Mouse (Mus musculus): Measurements from ENCODE around the gene Trmt10a. TPM values are rescaled to one million over a fixed set of nuclear protein-coding genes. Genes with fewer than 3 reads are reported as not detected.

Trmt10a gene
- polyA plus RNA-seq, 1 experiment from 2014 or later = 9.2 TPM

GRCm38 (mm10) chr3:138144060-138144641 lies 903 bp downstream of the Trmt10a start:
- Histone ChIP-seq H3K9ac (ENCODE audit: low read length) (peak overlapping the region; percentile 93), H3K4me2 (ENCODE audit: low read depth, low read length) (peak overlapping the region; percentile 79), H3K27me3 (ENCODE audit: control insufficient read depth, insufficient read depth, low read length) (no peaks in the 10 kb centered on the region), H3K4me3 (replicated peaks; ENCODE audit: low read length) (peak overlapping the region; percentile 74), H3K4me1 (ENCODE audit: control insufficient read depth, insufficient read depth, low read length) (peaks cover 3% of the 10 kb centered on the region; the same call in 1 of the 2 replicates), H3K9me3 (replicated peaks; ENCODE audit: control insufficient read depth, low read length) (no peaks in the 10 kb centered on the region), H3K36me3 (ENCODE audit: control insufficient read depth, insufficient read depth, low read length) (peaks cover 4% of the 10 kb centered on the region; the same call in 1 of the 2 replicates), H3K27ac (ENCODE audit: low read length) (peak overlapping the region; percentile 100)
- no peak for ATAC-seq (ENCODE audit: insufficient read depth, low FRiP score)
- WGBS = under 1% methylated on average over 18 of the region's 18 CpGs

- under 1% methylated on average over 8 of the region's 8 CpGs for WGBS
Observed at GRCm38 (mm10) chr3:138144642-138145171, 1.5 kb downstream of the Trmt10a start, which contains the start of gene Mttp. Mttp (minus strand) TSS chr3:138144968.

GRCm38 (mm10) chr3:138148811-138149210 lies 5.6 kb downstream of the Trmt10a start:
- Histone ChIP-seq H3K4me3 (replicated peaks; ENCODE audit: low read length) (no peak overlapping the region), H3K9ac (ENCODE audit: low read length) (no peak overlapping the region), H3K4me1 (ENCODE audit: control insufficient read depth, insufficient read depth, low read length) (no peaks in the 10 kb centered on the region), H3K4me2 (ENCODE audit: low read depth, low read length) (no peak overlapping the region), H3K27me3 (ENCODE audit: control insufficient read depth, insufficient read depth, low read length) (no peaks in the 10 kb centered on the region), H3K9me3 (replicated peaks; ENCODE audit: control insufficient read depth, low read length) (no peaks in the 10 kb centered on the region), H3K27ac (ENCODE audit: low read length) (no peak overlapping the region), H3K36me3 (ENCODE audit: control insufficient read depth, insufficient read depth, low read length) (peaks cover 7% of the 10 kb centered on the region; the same call in 1 of the 2 replicates)
- WGBS = 90% methylated on average over 2 of the region's 2 CpGs
- ATAC-seq (ENCODE audit: insufficient read depth, low FRiP score) = no peak

More at GRCm38 (mm10) chr3:138144642-138145171, 1.5 kb downstream of the Trmt10a start, which contains the start of gene Mttp:
- Histone ChIP-seq H3K4me1 (ENCODE audit: control insufficient read depth, insufficient read depth, low read length) (peaks cover 3% of the 10 kb centered on the region; the same call in 1 of the 2 replicates), H3K4me3 (replicated peaks; ENCODE audit: low read length) (peak within 1 kb of the TSS; percentile 74), H3K36me3 (ENCODE audit: control insufficient read depth, insufficient read depth, low read length) (peaks cover 4% of the 10 kb centered on the region; the same call in 1 of the 2 replicates), H3K4me2 (ENCODE audit: low read depth, low read length) (peak within 1 kb of the TSS; percentile 79), H3K9ac (ENCODE audit: low read length) (peak within 1 kb of the TSS; percentile 93), H3K27ac (ENCODE audit: low read length) (peak within 1 kb of the TSS; percentile 100), H3K9me3 (replicated peaks; ENCODE audit: control insufficient read depth, low read length) (no peaks in the 10 kb centered on the region), H3K27me3 (ENCODE audit: control insufficient read depth, insufficient read depth, low read length) (no peaks in the 10 kb centered on the region)
- ATAC-seq (ENCODE audit: insufficient read depth, low FRiP score) = 0 out of 2 replicates have a peak, but pooled peaks have one; percentile 8

DNA sequence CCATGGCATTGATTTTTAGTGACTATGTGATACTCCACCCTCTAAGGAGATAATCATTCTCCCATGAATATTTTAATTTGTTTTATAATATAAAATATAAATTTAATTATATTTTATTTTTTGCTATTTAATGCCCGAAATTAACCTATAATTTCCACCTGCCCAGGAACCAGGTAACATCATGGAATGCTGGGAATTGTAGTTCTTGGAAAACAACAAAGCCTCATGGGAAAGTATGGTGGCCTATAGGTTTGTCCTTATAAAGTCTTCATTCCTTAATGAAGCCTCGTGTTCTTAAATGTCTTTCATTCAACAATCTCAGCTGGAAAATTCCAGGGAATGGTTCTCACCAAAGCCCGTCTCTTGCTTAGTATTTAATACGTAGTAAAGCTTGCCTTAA lies 11.8 kb downstream of the Trmt10a start:
- Histone ChIP-seq H3K4me2 (ENCODE audit: low read depth, low read length) (no peak overlapping the region), H3K27ac (ENCODE audit: low read length) (no peak overlapping the region), H3K4me3 (replicated peaks; ENCODE audit: low read length) (no peak overlapping the region), H3K9me3 (replicated peaks; ENCODE audit: control insufficient read depth, low read length) (no peaks in the 10 kb centered on the region), H3K36me3 (ENCODE audit: control insufficient read depth, insufficient read depth, low read length) (peaks cover 3% of the 10 kb centered on the region; the same call in 1 of the 2 replicates), H3K9ac (ENCODE audit: low read length) (no peak overlapping the region), H3K27me3 (ENCODE audit: control insufficient read depth, insufficient read depth, low read length) (no peaks in the 10 kb centered on the region), H3K4me1 (ENCODE audit: control insufficient read depth, insufficient read depth, low read length) (no peaks in the 10 kb centered on the region)
- WGBS = 83% methylated on average over 4 of the region's 4 CpGs
- ATAC-seq (ENCODE audit: insufficient read depth, low FRiP score) = no peak

GRCm38 (mm10) chr3:138156651-138157050 lies 13.4 kb downstream of the Trmt10a start:
- no peak overlapping the region for H3K27ac ChIP-seq (ENCODE audit: low read length)
- peaks cover 3% of the 10 kb centered on the region; the same call in 1 of the 2 replicates for H3K36me3 ChIP-seq (ENCODE audit: control insufficient read depth, insufficient read depth, low read length)
- H3K4me1 ChIP-seq (ENCODE audit: control insufficient read depth, insufficient read depth, low read length) = no peaks in the 10 kb centered on the region
- H3K4me2 ChIP-seq (ENCODE audit: low read depth, low read length) = no peak overlapping the region
- H3K9me3 ChIP-seq (replicated peaks; ENCODE audit: control insufficient read depth, low read length) = no peaks in the 10 kb centered on the region
- H3K9ac ChIP-seq (ENCODE audit: low read length) = no peak overlapping the region
- no peaks in the 10 kb centered on the region for H3K27me3 ChIP-seq (ENCODE audit: control insufficient read depth, insufficient read depth, low read length)
- ATAC-seq (ENCODE audit: insufficient read depth, low FRiP score) = no peak
- no peak overlapping the region for H3K4me3 ChIP-seq (replicated peaks; ENCODE audit: low read length)
- 74% methylated on average over 10 of the region's 10 CpGs for WGBS

DNA sequence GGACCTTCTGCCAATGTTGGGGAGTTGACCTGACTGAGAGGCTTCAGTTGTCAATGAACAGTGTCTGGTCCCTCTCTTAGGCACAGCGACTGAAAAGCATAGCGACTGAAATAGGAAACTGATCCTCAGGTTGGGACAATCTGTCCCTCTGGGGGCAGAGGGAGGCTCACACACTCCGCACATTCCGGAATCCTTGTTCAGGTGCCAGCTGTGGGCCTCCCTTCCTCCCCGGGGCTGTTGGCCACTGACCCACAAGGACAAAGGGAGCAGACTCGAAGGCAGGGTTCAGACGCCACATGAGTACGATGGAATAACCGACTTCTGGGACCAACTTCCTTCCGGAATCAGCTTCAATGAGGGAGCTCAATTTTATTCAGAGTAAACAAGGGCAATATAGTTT lies 18.4 kb downstream of the Trmt10a start:
- WGBS = 90% methylated on average over 10 of the region's 10 CpGs
- no peak overlapping the region for H3K4me3 ChIP-seq (replicated peaks; ENCODE audit: low read length)
- H3K4me1 ChIP-seq (ENCODE audit: control insufficient read depth, insufficient read depth, low read length) = no peaks in the 10 kb centered on the region
- H3K9me3 ChIP-seq (replicated peaks; ENCODE audit: control insufficient read depth, low read length) = no peaks in the 10 kb centered on the region
- H3K27ac ChIP-seq (ENCODE audit: low read length) = no peak overlapping the region
- H3K36me3 ChIP-seq (ENCODE audit: control insufficient read depth, insufficient read depth, low read length) = no peaks in the 10 kb centered on the region
- no peaks in the 10 kb centered on the region for H3K27me3 ChIP-seq (ENCODE audit: control insufficient read depth, insufficient read depth, low read length)
- no peak overlapping the region for H3K9ac ChIP-seq (ENCODE audit: low read length)
- ATAC-seq (ENCODE audit: insufficient read depth, low FRiP score) = no peak
- H3K4me2 ChIP-seq (ENCODE audit: low read depth, low read length) = no peak overlapping the region

DNA sequence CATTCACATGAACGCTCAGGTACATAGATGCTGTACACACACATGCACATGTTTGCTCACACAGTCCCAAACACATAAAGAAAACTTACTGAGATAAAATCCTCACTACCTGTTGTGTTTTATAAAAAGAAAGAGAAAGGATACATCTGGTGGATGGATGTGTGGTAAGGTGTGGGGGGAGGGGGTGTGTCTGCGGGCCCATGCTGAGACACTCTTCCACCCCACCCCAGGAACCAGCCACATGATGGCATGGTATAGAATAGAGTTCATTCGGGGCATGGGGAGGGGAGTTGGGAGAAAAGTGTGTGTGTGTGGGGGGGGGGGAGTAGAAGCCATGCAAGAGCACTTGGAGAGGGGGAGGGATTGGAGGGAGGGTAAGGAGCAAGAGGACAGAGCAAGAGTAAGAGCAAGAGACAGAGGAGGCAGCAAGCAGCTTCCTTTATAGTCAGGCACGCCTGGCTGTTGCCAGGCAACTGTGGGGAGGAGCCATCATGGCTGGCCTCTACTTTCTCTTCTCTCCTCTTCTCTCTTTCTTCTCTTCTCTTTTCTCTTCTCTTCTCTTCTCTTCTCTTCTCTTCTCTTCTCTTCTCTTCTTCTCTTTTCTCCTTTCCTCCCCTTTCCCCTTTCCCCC lies 19.4 kb downstream of the Trmt10a start:
- WGBS = 60% methylated on average over 4 of the region's 4 CpGs
- no peak overlapping the region for H3K27ac ChIP-seq (ENCODE audit: low read length)
- no peak overlapping the region for H3K4me2 ChIP-seq (ENCODE audit: low read depth, low read length)
- no peak overlapping the region for H3K4me3 ChIP-seq (replicated peaks; ENCODE audit: low read length)
- H3K9me3 ChIP-seq (replicated peaks; ENCODE audit: control insufficient read depth, low read length) = no peaks in the 10 kb centered on the region
- no peaks in the 10 kb centered on the region for H3K4me1 ChIP-seq (ENCODE audit: control insufficient read depth, insufficient read depth, low read length)
- H3K9ac ChIP-seq (ENCODE audit: low read length) = no peak overlapping the region
- no peak; the same call in 1 of the 2 replicates for ATAC-seq (ENCODE audit: insufficient read depth, low FRiP score)
- H3K36me3 ChIP-seq (ENCODE audit: control insufficient read depth, insufficient read depth, low read length) = no peaks in the 10 kb centered on the region
- no peaks in the 10 kb centered on the region for H3K27me3 ChIP-seq (ENCODE audit: control insufficient read depth, insufficient read depth, low read length)

- H3K36me3 ChIP-seq (ENCODE audit: control insufficient read depth, insufficient read depth, low read length) = no peaks in the 10 kb centered on the region
- 80% methylated on average over 10 of the region's 10 CpGs for WGBS
- no peaks in the 10 kb centered on the region for H3K9me3 ChIP-seq (replicated peaks; ENCODE audit: control insufficient read depth, low read length)
- H3K4me1 ChIP-seq (ENCODE audit: control insufficient read depth, insufficient read depth, low read length) = 0 out of 2 replicates have a peak, but pooled peaks cover 4% of the 10 kb centered on the region
- no peak for ATAC-seq (ENCODE audit: insufficient read depth, low FRiP score)
- no peaks in the 10 kb centered on the region for H3K27me3 ChIP-seq (ENCODE audit: control insufficient read depth, insufficient read depth, low read length)
- no peak overlapping the region for H3K9ac ChIP-seq (ENCODE audit: low read length)
- no peak overlapping the region for H3K27ac ChIP-seq (ENCODE audit: low read length)
- H3K4me2 ChIP-seq (ENCODE audit: low read depth, low read length) = no peak overlapping the region
- no peak overlapping the region for H3K4me3 ChIP-seq (replicated peaks; ENCODE audit: low read length)
Observed at GRCm38 (mm10) chr3:138173291-138173690, 30.0 kb downstream of the Trmt10a start.

DNA sequence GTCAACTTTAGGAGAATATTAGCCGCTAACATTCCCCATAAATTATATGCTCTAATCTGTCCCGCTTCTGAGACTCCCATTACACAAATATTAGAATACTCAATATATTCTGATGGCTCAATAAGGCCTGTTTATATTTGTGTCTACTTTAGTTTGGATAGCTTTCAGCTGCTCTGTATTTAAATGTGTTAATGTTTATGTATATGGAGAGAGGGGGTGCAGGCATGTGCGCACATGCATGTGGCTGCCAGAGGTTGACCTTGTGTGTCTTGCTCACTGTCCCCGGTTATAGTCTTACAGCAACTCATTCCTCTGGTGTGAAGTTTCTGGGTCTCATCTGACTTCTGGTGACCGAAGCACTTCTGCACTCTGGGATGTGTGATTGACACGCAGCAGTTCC lies 32.3 kb downstream of the Trmt10a start:
- no peaks in the 10 kb centered on the region for H3K9me3 ChIP-seq (replicated peaks; ENCODE audit: control insufficient read depth, low read length)
- H3K4me2 ChIP-seq (ENCODE audit: low read depth, low read length) = no peak overlapping the region
- peak; percentile 37; the same call in 1 of the 2 replicates for ATAC-seq (ENCODE audit: insufficient read depth, low FRiP score)
- no peaks in the 10 kb centered on the region for H3K27me3 ChIP-seq (ENCODE audit: control insufficient read depth, insufficient read depth, low read length)
- no peak overlapping the region for H3K9ac ChIP-seq (ENCODE audit: low read length)
- 57% methylated on average over 6 of the region's 6 CpGs for WGBS
- H3K27ac ChIP-seq (ENCODE audit: low read length) = no peak overlapping the region
- H3K4me3 ChIP-seq (replicated peaks; ENCODE audit: low read length) = no peak overlapping the region
- 0 out of 2 replicates have a peak, but pooled peaks cover 4% of the 10 kb centered on the region for H3K4me1 ChIP-seq (ENCODE audit: control insufficient read depth, insufficient read depth, low read length)
- H3K36me3 ChIP-seq (ENCODE audit: control insufficient read depth, insufficient read depth, low read length) = no peaks in the 10 kb centered on the region
